Mouse (Mus musculus) adipocyte (in vitro differentiated cells): ENCODE data around the gene Gm6358.
"Not testable (repeated sequence)": the region's sequence is repeated elsewhere in the genome, so short reads cannot be mapped to it uniquely, and the experiment has no call there.

Experiments used
- DNase-seq: peaks from one replicate; pipeline ENCODE4 v3.0.0-alpha.2; 2016; ENCODE audit warnings: low spot score

The Gm6358 gene

GRCm38 (mm10) chr16:89140551-89140950 lies at the start of gene Gm6358:
Gene Gm6358, plus strand, starts transcription at chr16:89140851.
- DNase-seq, result no peak

- DNase-seq, result no peak
Measured at GRCm38 (mm10) chr16:89150786-89151185, 10.1 kb downstream of the Gm6358 start, which contains the start of gene Gm10061. Gene Gm10061, plus strand, starts transcription at chr16:89151086.

- no peak for DNase-seq
Measured at GRCm38 (mm10) chr16:89157652-89158051, 17.0 kb downstream of the Gm6358 start, which contains the start of gene Gm9789. Gene Gm9789, plus strand, starts transcription at chr16:89157952.

GRCm38 (mm10) chr16:89169190-89169589 lies 28.5 kb downstream of the Gm6358 start, which contains the start of gene Gm7735:
Gene Gm7735, plus strand, starts transcription at chr16:89169490.
- DNase-seq, result not testable (repeated sequence)

GRCm38 (mm10) chr16:89174435-89174834 lies 33.8 kb downstream of the Gm6358 start, which contains the start of gene 1110057P08Rik:
Gene 1110057P08Rik, plus strand, starts transcription at chr16:89174735.
- DNase-seq, result no peak

- no peak for DNase-seq
Measured at GRCm38 (mm10) chr16:89188621-89189020, 48.0 kb downstream of the Gm6358 start.
